Mouse (Mus musculus) stomach, embryonic 16.5 days (tissue): ENCODE data around the gene Nupl2. TPM values are rescaled to one million over a fixed set of nuclear protein-coding genes. Genes with fewer than 3 reads are reported as not detected.

Experiments used
- ATAC-seq: fragments of 200-750 bp; cut with Nextera tagmentation; 2 replicates; pipeline ENCODE4 v1.8.0; 2017; ENCODE audit warnings: moderate number of reproducible peaks, moderate TSS enrichment; ENCODE audit not compliant: insufficient read depth, low FRiP score
- H3K27ac ChIP-seq: fragments of 300-500 bp; sonication (generic); 2 replicates; pipeline ENCODE4 v1.5.1; 2014; ENCODE audit warnings: low read length
- H3K27me3 ChIP-seq: fragments of 300-500 bp; sonication (generic); 2 replicates; pipeline ENCODE4 v1.6.1; 2014; ENCODE audit warnings: low read length, control low read depth, mixed read lengths; ENCODE audit not compliant: control insufficient read depth, insufficient read depth
- H3K36me3 ChIP-seq: fragments of 300-500 bp; sonication (generic); 2 replicates; pipeline ENCODE4 v1.6.1; 2014; ENCODE audit warnings: low read length; ENCODE audit not compliant: control insufficient read depth, insufficient read depth
- H3K4me1 ChIP-seq: fragments of 300-500 bp; sonication (generic); 2 replicates; pipeline ENCODE4 v1.6.1; 2014; ENCODE audit warnings: low read length, control low read depth, mixed read lengths; ENCODE audit not compliant: control insufficient read depth, insufficient read depth
- H3K4me2 ChIP-seq: fragments of 300-500 bp; sonication (generic); 2 replicates; pipeline ENCODE4 v1.6.1; 2014; ENCODE audit warnings: low read depth, low read length, mixed read lengths
- H3K4me3 ChIP-seq: fragments of 300-500 bp; sonication (generic); replicated peaks from 2 replicates; pipeline ENCODE4 v1.5.1; 2014; ENCODE audit warnings: mild to moderate bottlenecking, low read length
- H3K9ac ChIP-seq: fragments of 300-500 bp; sonication (generic); 2 replicates; pipeline ENCODE4 v1.6.1; 2014; ENCODE audit warnings: low read length
- H3K9me3 ChIP-seq: fragments of 300-500 bp; sonication (generic); replicated peaks from 2 replicates; pipeline ENCODE4 v1.6.1; 2016; ENCODE audit warnings: low read length, control low read depth; ENCODE audit not compliant: control insufficient read depth
- WGBS: fragments of 180-500 bp; shearing (Covaris S2); extraction: QIAGEN DNeasy Blood & Tissue Kit; methylation state at CpG from one replicate; pipeline ENCODE4 v1.1.7; 2014; 5-methylcytosine and 5-hydroxymethylcytosine counted together
- polyA plus RNA-seq: library from polyadenylated mRNA; unstranded; fragments of >200 nt; fragmentation: Nextera tagmentation; extraction: Ambion mirVana; gene quantifications from 2 replicates; pipeline ENCODE4 v1.2.1, GENCODE M21; 2015

Nupl2 gene
- polyA plus RNA-seq, result 10.9 and 11.2 TPM in 2 replicates

DNA sequence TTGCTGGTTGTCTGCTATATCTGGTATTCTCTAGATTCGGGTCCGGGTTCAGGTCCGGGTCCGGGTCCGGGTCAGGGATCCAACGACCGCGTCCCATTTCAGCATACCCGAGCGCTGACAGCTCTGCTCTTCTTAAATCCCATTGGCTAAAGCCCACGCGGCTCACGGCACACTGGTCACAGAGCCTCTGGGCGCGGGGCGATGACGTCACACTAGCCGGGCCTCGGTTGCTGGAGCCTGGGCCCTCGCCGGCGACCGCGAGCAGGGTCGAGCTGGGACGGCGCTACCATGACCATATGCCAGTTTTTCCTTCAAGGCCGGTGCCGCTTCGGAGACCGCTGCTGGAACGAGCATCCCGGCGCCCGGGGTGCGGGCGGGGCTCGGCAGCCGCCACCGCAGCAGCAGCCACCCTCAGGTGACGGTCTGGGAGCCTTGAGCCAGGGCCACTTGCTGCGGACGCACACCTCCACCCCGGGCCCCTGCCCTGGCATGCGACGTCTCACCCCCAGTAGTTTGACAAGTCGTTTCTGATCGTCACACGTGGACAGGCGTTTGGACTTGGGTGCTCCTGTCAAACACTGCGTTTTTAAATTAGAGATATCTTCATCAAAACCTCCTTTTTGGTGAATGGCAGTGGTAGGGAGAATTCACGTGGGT is at the start of gene Nupl2:
TSS of gene Nupl2 (plus strand) at position 175 of the 657 bp plus-strand sequence.
- Histone ChIP-seq H3K4me3 (peak within 1 kb of the TSS; percentile 77), H3K27me3 (no peaks in the 10 kb centered on the region), H3K36me3 (0 out of 2 replicates have a peak, but pooled peaks cover 4% of the 10 kb centered on the region), H3K4me2 (peak within 1 kb of the TSS; percentile 65), H3K9ac (peak within 1 kb of the TSS; percentile 93), H3K27ac (peak within 1 kb of the TSS; percentile 57; the same call in 1 of the 2 replicates), H3K9me3 (no peaks in the 10 kb centered on the region), H3K4me1 (0 out of 2 replicates have a peak, but pooled peaks cover 5% of the 10 kb centered on the region)
- under 1% methylated on average over 52 of the region's 52 CpGs for WGBS
- ATAC-seq, result peak; percentile 99

DNA sequence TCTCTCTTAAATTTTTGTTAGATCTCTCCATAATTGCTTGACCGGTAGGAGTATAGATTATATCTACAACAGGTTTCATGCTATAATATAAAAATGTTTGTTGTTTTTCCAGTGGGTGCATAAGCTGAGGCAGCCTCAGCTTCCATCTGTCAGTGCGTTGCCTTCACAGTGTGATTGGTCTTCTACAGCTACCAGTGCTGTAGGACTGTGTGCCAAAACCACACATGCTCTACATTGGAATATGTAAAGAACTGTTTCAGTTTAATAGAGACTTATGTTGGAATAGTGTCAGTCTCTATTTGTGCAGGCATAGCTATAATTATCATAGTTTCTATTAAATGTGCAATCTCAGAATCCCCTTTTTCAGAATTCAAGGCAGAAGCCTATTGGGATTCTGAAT is 42.5 kb upstream of the Nupl2 start:
- Histone ChIP-seq H3K9ac (no peak overlapping the region), H3K4me1 (no peaks in the 10 kb centered on the region), H3K27me3 (no peaks in the 10 kb centered on the region), H3K36me3 (no peaks in the 10 kb centered on the region), H3K9me3 (no peaks in the 10 kb centered on the region), H3K4me2 (no peak overlapping the region), H3K4me3 (no peak overlapping the region), H3K27ac (no peak overlapping the region)
- 93% methylated on average over 2 of the region's 2 CpGs for WGBS
- no peak for ATAC-seq

GRCm38 (mm10) chr5:24124175-24124574 is 40.6 kb upstream of the Nupl2 start:
- no peak overlapping the region for H3K4me3 ChIP-seq
- H3K4me2 ChIP-seq, result no peak overlapping the region
- no peaks in the 10 kb centered on the region for H3K9me3 ChIP-seq
- no peak overlapping the region for H3K9ac ChIP-seq
- no peaks in the 10 kb centered on the region for H3K36me3 ChIP-seq
- H3K4me1 ChIP-seq, result no peaks in the 10 kb centered on the region
- 93% methylated on average over 1 of the region's 1 CpGs for WGBS
- no peak overlapping the region for H3K27ac ChIP-seq
- no peak for ATAC-seq
- no peaks in the 10 kb centered on the region for H3K27me3 ChIP-seq

DNA sequence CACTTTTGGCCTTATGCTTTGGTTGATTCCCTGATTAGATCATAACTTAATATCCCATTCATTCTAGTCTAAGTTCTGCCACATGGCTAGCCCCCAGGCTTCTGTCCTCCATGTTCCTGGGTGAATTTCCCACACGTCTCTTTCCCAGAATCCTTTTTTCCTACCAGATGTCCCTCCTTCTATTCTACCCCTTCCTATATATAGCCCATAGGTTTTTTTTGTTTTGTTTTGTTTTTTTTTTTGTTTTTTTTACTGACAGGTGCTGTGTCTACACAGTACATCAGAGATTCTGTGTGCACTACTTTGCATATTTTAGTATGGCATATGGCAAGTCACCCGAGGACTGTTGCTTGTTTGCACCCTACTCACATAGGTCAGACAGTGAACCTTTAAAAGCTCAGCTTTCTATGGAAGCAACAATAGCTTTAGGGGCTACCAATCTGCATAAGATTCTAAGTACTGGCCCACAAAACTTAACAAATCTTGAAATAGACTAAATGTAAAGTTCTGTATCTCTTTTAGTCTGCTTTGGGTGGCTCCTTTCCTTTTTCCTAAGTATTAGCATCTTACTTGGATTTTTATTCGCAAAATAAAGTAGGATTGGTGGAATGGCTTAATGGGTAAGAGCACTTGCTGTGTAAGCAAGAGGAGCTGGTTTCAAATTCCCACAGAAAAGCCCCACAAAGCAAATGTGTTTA is 40.0 kb upstream of the Nupl2 start:
- WGBS, result 80% methylated on average over 3 of the region's 3 CpGs
- no peaks in the 10 kb centered on the region for H3K9me3 ChIP-seq
- H3K36me3 ChIP-seq, result no peaks in the 10 kb centered on the region
- no peak for ATAC-seq
- H3K27ac ChIP-seq, result no peak overlapping the region
- no peaks in the 10 kb centered on the region for H3K4me1 ChIP-seq
- H3K9ac ChIP-seq, result no peak overlapping the region
- no peaks in the 10 kb centered on the region for H3K27me3 ChIP-seq
- no peak overlapping the region for H3K4me3 ChIP-seq
- H3K4me2 ChIP-seq, result no peak overlapping the region

GRCm38 (mm10) chr5:24125910-24126636 is 38.7 kb upstream of the Nupl2 start:
- ATAC-seq, result no peak
- no peak overlapping the region for H3K9ac ChIP-seq
- WGBS, result 78% methylated on average over 1 of the region's 1 CpGs

GRCm38 (mm10) chr5:24126967-24127366 is 37.8 kb upstream of the Nupl2 start:
- H3K27ac ChIP-seq, result no peak overlapping the region
- no peak overlapping the region for H3K4me3 ChIP-seq
- H3K9me3 ChIP-seq, result no peaks in the 10 kb centered on the region
- no peaks in the 10 kb centered on the region for H3K36me3 ChIP-seq
- no peak for ATAC-seq
- no peaks in the 10 kb centered on the region for H3K4me1 ChIP-seq
- H3K27me3 ChIP-seq, result no peaks in the 10 kb centered on the region
- 73% methylated on average over 4 of the region's 4 CpGs for WGBS
- no peak overlapping the region for H3K9ac ChIP-seq
- no peak overlapping the region for H3K4me2 ChIP-seq

More at GRCm38 (mm10) chr5:24125910-24126636, 38.7 kb upstream of the Nupl2 start:
- H3K4me3 ChIP-seq, result no peak overlapping the region
- no peaks in the 10 kb centered on the region for H3K4me1 ChIP-seq
- H3K9me3 ChIP-seq, result no peaks in the 10 kb centered on the region
- no peak overlapping the region for H3K27ac ChIP-seq
- no peak overlapping the region for H3K4me2 ChIP-seq
- H3K27me3 ChIP-seq, result no peaks in the 10 kb centered on the region
- no peaks in the 10 kb centered on the region for H3K36me3 ChIP-seq

DNA sequence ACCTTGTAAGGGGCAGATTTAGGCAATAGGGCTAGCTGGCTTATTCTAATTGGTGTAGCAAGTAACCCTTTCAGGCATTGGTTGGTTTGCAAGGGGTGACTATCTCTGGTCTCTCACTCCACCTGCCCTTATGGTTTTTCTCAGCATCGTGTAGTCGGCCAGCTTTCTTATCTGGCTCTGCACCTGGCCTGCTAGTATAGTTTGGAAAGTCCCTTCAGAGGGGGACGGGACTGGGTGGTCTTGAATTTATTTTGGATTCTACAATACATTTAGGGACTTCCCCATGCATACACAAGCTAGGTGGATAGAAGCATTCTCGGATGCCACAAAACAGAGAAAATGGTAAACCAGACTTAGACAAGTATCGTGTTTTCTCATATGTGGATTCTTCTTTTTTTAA is 17.8 kb upstream of the Nupl2 start:
- H3K4me3 ChIP-seq, result no peak overlapping the region
- ATAC-seq, result no peak
- H3K27me3 ChIP-seq, result no peaks in the 10 kb centered on the region
- no peaks in the 10 kb centered on the region for H3K4me1 ChIP-seq
- WGBS, result 93% methylated on average over 5 of the region's 5 CpGs
- no peak overlapping the region for H3K27ac ChIP-seq
- no peak overlapping the region for H3K4me2 ChIP-seq
- H3K9me3 ChIP-seq, result no peaks in the 10 kb centered on the region
- no peak overlapping the region for H3K9ac ChIP-seq
- H3K36me3 ChIP-seq, result peaks cover 12% of the 10 kb centered on the region

GRCm38 (mm10) chr5:24152199-24152598 is 12.6 kb upstream of the Nupl2 start:
- Histone ChIP-seq H3K4me3 (no peak overlapping the region), H3K9me3 (no peaks in the 10 kb centered on the region), H3K4me1 (no peaks in the 10 kb centered on the region), H3K4me2 (no peak overlapping the region), H3K27ac (no peak overlapping the region), H3K36me3 (peaks cover 8% of the 10 kb centered on the region), H3K9ac (no peak overlapping the region), H3K27me3 (no peaks in the 10 kb centered on the region)
- no peak for ATAC-seq

DNA sequence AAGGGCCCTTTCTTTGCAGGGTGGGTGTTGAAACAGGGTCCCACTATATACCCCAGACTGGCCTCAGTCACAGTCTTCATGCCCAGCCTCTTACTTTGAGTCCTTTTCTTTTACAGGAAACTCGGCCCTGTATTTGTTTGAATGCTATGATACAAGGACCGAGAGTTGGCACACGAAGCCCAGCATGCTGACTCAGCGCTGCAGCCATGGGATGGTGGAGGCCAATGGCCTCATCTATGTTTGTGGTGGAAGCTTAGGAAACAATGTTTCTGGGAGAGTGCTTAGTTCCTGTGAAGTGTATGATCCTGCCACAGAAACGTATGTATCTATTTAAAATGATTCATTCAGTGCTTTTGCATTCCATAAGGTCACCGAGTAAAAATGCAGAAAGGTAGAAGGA is 8.0 kb upstream of the Nupl2 start:
- no peak for ATAC-seq
- WGBS, result 92% methylated on average over 6 of the region's 6 CpGs
- no peak overlapping the region for H3K4me3 ChIP-seq
- H3K4me2 ChIP-seq, result no peak overlapping the region
- H3K4me1 ChIP-seq, result no peaks in the 10 kb centered on the region
- no peak overlapping the region for H3K27ac ChIP-seq
- H3K9me3 ChIP-seq, result no peaks in the 10 kb centered on the region
- no peak overlapping the region for H3K9ac ChIP-seq
- H3K36me3 ChIP-seq, result peaks cover 12% of the 10 kb centered on the region
- no peaks in the 10 kb centered on the region for H3K27me3 ChIP-seq
